Mouse (Mus musculus) intestine, embryonic 16.5 days (tissue): ENCODE measurements around the gene Sox5. TPM values are rescaled to one million over a fixed set of nuclear protein-coding genes. Genes with fewer than 3 reads are reported as not detected.

Experiments
- ATAC-seq: fragments of 200-750 bp; cut with Nextera tagmentation; 2 replicates; pipeline ENCODE4 v1.8.0; 2017; ENCODE audit warnings: moderate TSS enrichment, moderate library complexity
- H3K27ac ChIP-seq: fragments of 300-500 bp; sonication (generic); 2 replicates; pipeline ENCODE4 v1.5.1; 2014; ENCODE audit warnings: mild to moderate bottlenecking, low read length
- H3K27me3 ChIP-seq: fragments of 300-500 bp; sonication (generic); replicated peaks from 2 replicates; pipeline ENCODE4 v1.6.1; 2014; ENCODE audit warnings: low read length, control low read depth, mixed read lengths; ENCODE audit not compliant: control insufficient read depth, insufficient read depth
- H3K36me3 ChIP-seq: fragments of 300-500 bp; sonication (generic); 2 replicates; pipeline ENCODE4 v1.6.1; 2014; ENCODE audit warnings: low read length, control low read depth; ENCODE audit not compliant: control insufficient read depth, insufficient read depth
- H3K4me1 ChIP-seq: fragments of 300-500 bp; sonication (generic); 2 replicates; pipeline ENCODE4 v1.6.1; 2014; ENCODE audit warnings: low read length, control low read depth, mixed read lengths; ENCODE audit not compliant: control insufficient read depth, insufficient read depth
- H3K4me2 ChIP-seq: fragments of 300-500 bp; sonication (generic); 2 replicates; pipeline ENCODE4 v1.6.1; 2014; ENCODE audit warnings: low read depth, low read length, control low read depth
- H3K4me3 ChIP-seq: fragments of 300-500 bp; sonication (generic); 2 replicates; pipeline ENCODE4 v1.5.1; 2014; ENCODE audit warnings: mild to moderate bottlenecking, low read length
- H3K9ac ChIP-seq: fragments of 300-500 bp; sonication (generic); 2 replicates; pipeline ENCODE4 v1.6.1; 2014; ENCODE audit warnings: low read depth, low read length
- H3K9me3 ChIP-seq: fragments of 300-500 bp; sonication (generic); 2 replicates; pipeline ENCODE4 v1.6.1; 2016; ENCODE audit warnings: low read length, control low read depth; ENCODE audit not compliant: control insufficient read depth
- WGBS: fragments of 180-500 bp; shearing (Covaris S2); extraction: QIAGEN DNeasy Blood & Tissue Kit; methylation state at CpG from one replicate; pipeline ENCODE4 v1.1.7; 2014; 5-methylcytosine and 5-hydroxymethylcytosine counted together
- polyA plus RNA-seq: library from polyadenylated mRNA; unstranded; fragments of >200 nt; fragmentation: Nextera tagmentation; extraction: Ambion mirVana; gene quantifications from 2 replicates; pipeline ENCODE4 v1.2.1, GENCODE M21; 2015

The Sox5 gene
- polyA plus RNA-seq, 1 experiment from 2014 or later: 14.3 TPM

- WGBS: 82% methylated on average over 5 of the region's 5 CpGs
Observed at GRCm38 (mm10) chr6:144137397-144137796, 644.4 kb downstream of the Sox5 start.

GRCm38 (mm10) chr6:144136894-144137293 lies 644.9 kb downstream of the Sox5 start:
- 78% methylated on average over 4 of the region's 4 CpGs for WGBS
- H3K9me3 ChIP-seq: no peaks in the 10 kb centered on the region
- H3K27me3 ChIP-seq: no peaks in the 10 kb centered on the region
- H3K9ac ChIP-seq: no peak overlapping the region
- no peaks in the 10 kb centered on the region for H3K36me3 ChIP-seq
- H3K27ac ChIP-seq: no peak overlapping the region
- H3K4me2 ChIP-seq: no peak overlapping the region
- ATAC-seq: peak; percentile 81
- no peaks in the 10 kb centered on the region for H3K4me1 ChIP-seq
- no peak overlapping the region for H3K4me3 ChIP-seq

More at GRCm38 (mm10) chr6:144137397-144137796, 644.4 kb downstream of the Sox5 start:
- Histone ChIP-seq H3K4me2 (no peak overlapping the region), H3K9me3 (no peaks in the 10 kb centered on the region), H3K27me3 (no peaks in the 10 kb centered on the region), H3K27ac (no peak overlapping the region), H3K36me3 (no peaks in the 10 kb centered on the region), H3K4me1 (no peaks in the 10 kb centered on the region), H3K4me3 (no peak overlapping the region), H3K9ac (no peak overlapping the region)
- ATAC-seq: no peak

GRCm38 (mm10) chr6:144129927-144130326 lies 651.9 kb downstream of the Sox5 start:
- Histone ChIP-seq H3K9ac (no peak overlapping the region), H3K9me3 (no peaks in the 10 kb centered on the region), H3K4me3 (no peak overlapping the region), H3K27ac (no peak overlapping the region), H3K4me1 (no peaks in the 10 kb centered on the region), H3K36me3 (no peaks in the 10 kb centered on the region), H3K4me2 (no peak overlapping the region), H3K27me3 (no peaks in the 10 kb centered on the region)
- no peak for ATAC-seq
- 91% methylated on average over 12 of the region's 12 CpGs for WGBS

GRCm38 (mm10) chr6:144119961-144120360 lies 661.8 kb downstream of the Sox5 start:
- no peak overlapping the region for H3K4me2 ChIP-seq
- no peak overlapping the region for H3K9ac ChIP-seq
- no peak for ATAC-seq
- H3K4me3 ChIP-seq: no peak overlapping the region
- 74% methylated on average over 1 of the region's 1 CpGs for WGBS
- H3K36me3 ChIP-seq: no peaks in the 10 kb centered on the region
- no peaks in the 10 kb centered on the region for H3K9me3 ChIP-seq
- H3K27me3 ChIP-seq: no peaks in the 10 kb centered on the region
- H3K4me1 ChIP-seq: no peaks in the 10 kb centered on the region
- no peak overlapping the region for H3K27ac ChIP-seq

- no peaks in the 10 kb centered on the region for H3K9me3 ChIP-seq
- H3K4me1 ChIP-seq: no peaks in the 10 kb centered on the region
- 56% methylated on average over 6 of the region's 6 CpGs for WGBS
- H3K36me3 ChIP-seq: no peaks in the 10 kb centered on the region
- H3K27ac ChIP-seq: no peak overlapping the region
- no peak overlapping the region for H3K4me2 ChIP-seq
- H3K27me3 ChIP-seq: no peaks in the 10 kb centered on the region
- H3K4me3 ChIP-seq: no peak overlapping the region
- no peak overlapping the region for H3K9ac ChIP-seq
- ATAC-seq: no peak
Observed at GRCm38 (mm10) chr6:144116646-144117045, 665.1 kb downstream of the Sox5 start.

GRCm38 (mm10) chr6:144111561-144111960 lies 670.2 kb downstream of the Sox5 start:
- Histone ChIP-seq H3K27me3 (no peaks in the 10 kb centered on the region), H3K36me3 (no peaks in the 10 kb centered on the region), H3K27ac (no peak overlapping the region), H3K4me1 (no peaks in the 10 kb centered on the region), H3K9ac (no peak overlapping the region), H3K4me3 (no peak overlapping the region), H3K9me3 (no peaks in the 10 kb centered on the region), H3K4me2 (no peak overlapping the region)
- ATAC-seq: no peak
- WGBS: 90% methylated on average over 6 of the region's 6 CpGs

GRCm38 (mm10) chr6:144106848-144107247 lies 674.9 kb downstream of the Sox5 start:
- ATAC-seq: no peak
- 69% methylated on average over 10 of the region's 10 CpGs for WGBS
- H3K4me3 ChIP-seq: no peak overlapping the region
- no peaks in the 10 kb centered on the region for H3K9me3 ChIP-seq
- no peak overlapping the region for H3K27ac ChIP-seq
- H3K9ac ChIP-seq: no peak overlapping the region
- no peak overlapping the region for H3K4me2 ChIP-seq
- no peaks in the 10 kb centered on the region for H3K27me3 ChIP-seq
- no peaks in the 10 kb centered on the region for H3K4me1 ChIP-seq
- no peaks in the 10 kb centered on the region for H3K36me3 ChIP-seq

GRCm38 (mm10) chr6:144105645-144106044 lies 676.1 kb downstream of the Sox5 start:
- WGBS: 90% methylated on average over 12 of the region's 12 CpGs
- Histone ChIP-seq H3K9me3 (no peaks in the 10 kb centered on the region; the same call in 1 of the 2 replicates), H3K27me3 (no peaks in the 10 kb centered on the region), H3K27ac (no peak overlapping the region), H3K4me3 (no peak overlapping the region), H3K4me2 (no peak overlapping the region), H3K4me1 (no peaks in the 10 kb centered on the region), H3K36me3 (no peaks in the 10 kb centered on the region), H3K9ac (no peak overlapping the region)
- no peak for ATAC-seq

- no peak overlapping the region for H3K4me3 ChIP-seq
- no peaks in the 10 kb centered on the region; the same call in 1 of the 2 replicates for H3K9me3 ChIP-seq
- H3K27ac ChIP-seq: no peak overlapping the region
- no peak for ATAC-seq
- WGBS: 91% methylated on average over 6 of the region's 6 CpGs
- no peaks in the 10 kb centered on the region for H3K27me3 ChIP-seq
- H3K4me2 ChIP-seq: no peak overlapping the region
- H3K4me1 ChIP-seq: no peaks in the 10 kb centered on the region
- H3K36me3 ChIP-seq: no peaks in the 10 kb centered on the region
- H3K9ac ChIP-seq: no peak overlapping the region
Observed at GRCm38 (mm10) chr6:144103612-144104011, 678.2 kb downstream of the Sox5 start.

GRCm38 (mm10) chr6:144100852-144101251 lies 680.9 kb downstream of the Sox5 start:
- no peak for ATAC-seq
- no peaks in the 10 kb centered on the region for H3K27me3 ChIP-seq
- no peak overlapping the region for H3K4me3 ChIP-seq
- H3K9me3 ChIP-seq: no peaks in the 10 kb centered on the region; the same call in 1 of the 2 replicates
- 81% methylated on average over 1 of the region's 1 CpGs for WGBS
- no peak overlapping the region for H3K9ac ChIP-seq
- H3K36me3 ChIP-seq: no peaks in the 10 kb centered on the region
- no peak overlapping the region for H3K4me2 ChIP-seq
- H3K27ac ChIP-seq: no peak overlapping the region
- 0 out of 2 replicates have a peak, but pooled peaks cover 3% of the 10 kb centered on the region for H3K4me1 ChIP-seq
